Comparison of ENCODE assay signal across 9 mouse cellular contexts in the genomic region with DNA sequence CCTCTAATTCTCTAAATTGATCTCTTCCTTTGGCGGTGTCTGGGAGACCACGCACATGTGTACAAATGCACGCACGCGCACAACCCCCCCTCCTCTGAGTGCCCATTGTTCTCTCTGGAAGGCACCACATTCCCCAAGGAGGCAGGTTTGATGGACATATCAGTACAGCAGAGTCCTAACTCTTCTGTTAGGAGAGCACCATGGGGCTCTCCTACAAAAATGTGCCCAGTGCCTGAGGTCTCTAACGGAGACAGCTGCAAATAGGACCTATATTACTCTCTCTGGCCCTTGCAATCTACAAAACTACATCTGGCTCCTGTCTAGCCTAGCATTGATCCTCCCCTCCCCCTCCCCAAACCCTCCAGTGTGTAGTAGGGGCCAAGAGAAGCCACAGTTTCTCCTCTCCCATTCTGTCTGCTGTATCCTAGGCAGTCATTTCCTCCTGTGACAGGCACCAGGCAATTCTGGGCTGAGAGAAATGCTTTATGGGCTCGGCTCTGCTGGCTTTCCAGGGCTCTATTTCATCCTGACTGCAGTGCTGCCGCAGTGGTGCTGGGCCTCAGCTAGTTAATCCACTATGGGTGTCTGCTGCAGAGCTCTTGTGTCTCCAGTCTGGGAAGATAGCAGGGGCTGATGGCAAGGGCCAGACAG.
DNase-seq lines count a peak whose midpoint lies in the region; ATAC-seq lines count a peak whose summit lies in the region.
"Had no signal": no experiment of that assay in that cellular context is flagged by ENCODE, and none has a peak within 500 bp of the region (broad histone marks: within the 10 kb centered on the region; RNA-seq: fewer than 3 reads in every experiment).

No protein-coding gene starts in this region.

- no peaks in the 10 kb centered on the region for H3K36me3 ChIP-seq in forebrain, embryonic 11.5 days (ENCODE audit: control insufficient read depth, insufficient read depth, low read length)
- H3K36me3 ChIP-seq in limb, embryonic 13.5 days: no peaks in the 10 kb centered on the region
- no peaks in the 10 kb centered on the region for H3K36me3 ChIP-seq in stomach, embryonic 15.5 days

- peak; percentile 77 for ATAC-seq in forebrain, embryonic 11.5 days (replicated peaks; ENCODE audit: low FRiP score)
- ATAC-seq in limb, embryonic 13.5 days (ENCODE audit: low FRiP score, low read depth): no peak
- no peak for ATAC-seq in stomach, embryonic 15.5 days (ENCODE audit: insufficient read depth, low FRiP score, low read depth)

- H3K9me3 ChIP-seq in forebrain, embryonic 11.5 days (ENCODE audit: control insufficient read depth, low read length): no peaks in the 10 kb centered on the region
- H3K9me3 ChIP-seq in limb, embryonic 13.5 days: no peaks in the 10 kb centered on the region
- no peaks in the 10 kb centered on the region for H3K9me3 ChIP-seq in stomach, embryonic 15.5 days

- peak; percentile 51 to 53 for DNase-seq in right cerebral cortex, postnatal 10 days (ENCODE audit: low spot score in 2 of 2)
- no peak for DNase-seq in right cerebral cortex, postnatal 25 days
- DNase-seq in forebrain, embryonic 11.5 days (ENCODE audit: low spot score): peak; percentile 75
- DNase-seq in cerebellum, adult 11-12 months: no peak
- no peak for DNase-seq in left cerebral cortex, postnatal 4 days
- no peak for DNase-seq in kidney, postnatal 25 days
- DNase-seq: gastrocnemius, adult 2 months had no signal

- peaks cover 32% of the 10 kb centered on the region for H3K4me1 ChIP-seq in forebrain, embryonic 11.5 days (replicated peaks; ENCODE audit: control insufficient read depth, insufficient read depth, low read length)
- peaks cover 71% of the 10 kb centered on the region for H3K4me1 ChIP-seq in limb, embryonic 13.5 days
- peaks cover 17% of the 10 kb centered on the region; the same call in 1 of the 2 replicates for H3K4me1 ChIP-seq in stomach, embryonic 15.5 days

- peak overlapping the region; percentile 91 for H3K27ac ChIP-seq in forebrain, embryonic 11.5 days (ENCODE audit: low read depth, low read length)
- peak overlapping the region; percentile 85 for H3K27ac ChIP-seq in limb, embryonic 13.5 days
- H3K27ac ChIP-seq in stomach, embryonic 15.5 days: peak overlapping the region; percentile 60
- H3K27ac ChIP-seq: gastrocnemius, adult 2 months had no signal

- H3K4me2 ChIP-seq in forebrain, embryonic 11.5 days (ENCODE audit: low read depth, low read length, severe bottlenecking): peak overlapping the region; percentile 1; the same call in 1 of the 2 replicates
- H3K4me2 ChIP-seq in limb, embryonic 13.5 days (replicated peaks): peak overlapping the region; percentile 3; the same call in 1 of the 2 replicates
- no peak overlapping the region for H3K4me2 ChIP-seq in stomach, embryonic 15.5 days

- H3K27me3 ChIP-seq in forebrain, embryonic 11.5 days (ENCODE audit: control insufficient read depth, insufficient read depth, low read length): no peaks in the 10 kb centered on the region
- H3K27me3 ChIP-seq in limb, embryonic 13.5 days: no peaks in the 10 kb centered on the region
- H3K27me3 ChIP-seq in stomach, embryonic 15.5 days (replicated peaks): no peaks in the 10 kb centered on the region

- 8% methylated on average over 8 of the region's 8 CpGs for WGBS in forebrain, embryonic 11.5 days
- 9% methylated on average over 8 of the region's 8 CpGs for WGBS in limb, embryonic 13.5 days
- WGBS in stomach, embryonic 15.5 days: 21% methylated on average over 8 of the region's 8 CpGs

- H3K9ac ChIP-seq in forebrain, embryonic 11.5 days (ENCODE audit: low read length): peak overlapping the region; percentile 44
- H3K9ac ChIP-seq in limb, embryonic 13.5 days: no peak overlapping the region
- H3K9ac ChIP-seq in stomach, embryonic 15.5 days: no peak overlapping the region

- H3K4me3 ChIP-seq in forebrain, embryonic 11.5 days (ENCODE audit: low read depth, low read length): no peak overlapping the region
- H3K4me3 ChIP-seq in limb, embryonic 13.5 days: no peak overlapping the region
- H3K4me3 ChIP-seq in stomach, embryonic 15.5 days (replicated peaks): no peak overlapping the region
- H3K4me3 ChIP-seq: gastrocnemius, adult 2 months had no signal

- intact Hi-C loops in left cerebral cortex, postnatal 4 days (cut with DNase I): no loop called here

Comparison
In these comparisons a context has a peak if more than half of its experiments do, and no peak if none do; other contexts are left out.
1. DNase-seq: peak in right cerebral cortex, postnatal 10 days (2 of 2) and forebrain, embryonic 11.5 days (single experiment); none in right cerebral cortex, postnatal 25 days (single experiment), cerebellum, adult 11-12 months (single experiment), left cerebral cortex, postnatal 4 days (single experiment) and kidney, postnatal 25 days (0 of 2).
2. Peak in every context shown above with its lines, with median percentiles within 50 percentile points of each other: H3K27ac ChIP-seq.